Mouse (Mus musculus) ES-E14 (cell line): ENCODE measurements around the gene Gm5617.

Experiments used
- CHD2 ChIP-seq: IDR thresholded peaks from 2 replicates; pipeline ENCODE4 v1.6.1; 2014; ENCODE audit warnings: mild to moderate bottlenecking, low read depth, low read length, inconsistent platforms
- HCFC1 ChIP-seq: IDR thresholded peaks from 2 replicates; pipeline ENCODE4 v1.6.1; 2012; ENCODE audit warnings: low read length, inconsistent platforms, borderline replicate concordance; ENCODE audit not compliant: insufficient read depth
- MAFK ChIP-seq: IDR thresholded peaks from 2 replicates; pipeline ENCODE4 v1.6.1; 2014; ENCODE audit warnings: mild to moderate bottlenecking, low read depth, low read length, inconsistent platforms; ENCODE audit not compliant: insufficient read depth
- ZNF384 ChIP-seq: IDR thresholded peaks from 2 replicates; pipeline ENCODE4 v1.6.1; 2012; ENCODE audit warnings: low read depth, low read length, inconsistent platforms

- TF ChIP-seq ZNF384 = no peak
- TF ChIP-seq HCFC1 = no peak
- TF ChIP-seq MAFK = no peak
- TF ChIP-seq CHD2 = no peak
Observed at GRCm38 (mm10) chr9:48465671-48466070, 29.6 kb upstream of the Gm5617 start.
